Mouse (Mus musculus) stomach, postnatal 0 days (tissue): Measurements from ENCODE around the gene Ptprm. TPM values are rescaled to one million over a fixed set of nuclear protein-coding genes. Genes with fewer than 3 reads are reported as not detected.
A peak's percentile ranks its signal among the peaks of the same experiment; 100 is the strongest.

Experiments used
- ATAC-seq: fragments of 200-750 bp; cut with Nextera tagmentation; 2 replicates; pipeline ENCODE4 v1.8.0; 2017; ENCODE audit not compliant: low FRiP score, low TSS enrichment
- DNase-seq: peaks from one replicate; pipeline ENCODE4 v3.0.0-alpha.2; 2016; ENCODE audit warnings: low spot score
- H3K27ac ChIP-seq: fragments of 300-500 bp; sonication (generic); replicated peaks from 2 replicates; pipeline ENCODE4 v1.5.1; 2014; ENCODE audit warnings: mild to moderate bottlenecking, control low read depth
- H3K27me3 ChIP-seq: fragments of 300-500 bp; sonication (generic); 2 replicates; pipeline ENCODE4 v1.6.1; 2014; ENCODE audit warnings: low read length; ENCODE audit not compliant: control insufficient read depth, insufficient read depth
- H3K36me3 ChIP-seq: fragments of 300-500 bp; sonication (generic); 2 replicates; pipeline ENCODE4 v1.6.1; 2014; ENCODE audit warnings: low read length, mixed read lengths; ENCODE audit not compliant: control insufficient read depth, insufficient read depth
- H3K4me1 ChIP-seq: fragments of 300-500 bp; sonication (generic); replicated peaks from 2 replicates; pipeline ENCODE4 v1.6.1; 2014; ENCODE audit warnings: antibody characterized with exemption; ENCODE audit not compliant: control insufficient read depth, insufficient read depth
- H3K4me2 ChIP-seq: fragments of 300-500 bp; sonication (generic); replicated peaks from 2 replicates; pipeline ENCODE4 v1.6.1; 2014; ENCODE audit warnings: low read depth, mild to moderate bottlenecking, control low read depth, moderate library complexity
- H3K4me3 ChIP-seq: fragments of 300-500 bp; sonication (generic); 2 replicates; pipeline ENCODE4 v1.5.1; 2014; ENCODE audit warnings: low read depth, low read length, control low read depth
- H3K9ac ChIP-seq: fragments of 300-500 bp; sonication (generic); 2 replicates; pipeline ENCODE4 v1.6.1; 2014; ENCODE audit warnings: mild to moderate bottlenecking, low read length, control low read depth, mixed read lengths
- H3K9me3 ChIP-seq: fragments of 300-500 bp; sonication (generic); 2 replicates; pipeline ENCODE4 v1.6.1; 2016; ENCODE audit warnings: low read length; ENCODE audit not compliant: control insufficient read depth
- CTCF ChIP-seq: IDR thresholded peaks from 2 replicates; pipeline ENCODE4 v1.5.1; 2016; ENCODE audit warnings: antibody characterized with exemption, low read depth, mild to moderate bottlenecking, moderate library complexity
- EP300 ChIP-seq: optimal IDR thresholded peaks from 2 replicates; pipeline ENCODE3; 2016; ENCODE audit warnings: antibody characterized with exemption
- WGBS: fragments of 180-500 bp; shearing (Covaris S2); extraction: QIAGEN DNeasy Blood & Tissue Kit; methylation state at CpG from one replicate; pipeline ENCODE4 v1.1.7; 2014; 5-methylcytosine and 5-hydroxymethylcytosine counted together
- polyA plus RNA-seq: library from polyadenylated mRNA; unstranded; fragments of >200 nt; fragmentation: Nextera tagmentation; extraction: Ambion mirVana; gene quantifications from 2 replicates; pipeline ENCODE4 v1.2.1, GENCODE M21; 2015

Ptprm gene
- polyA plus RNA-seq, 1 experiment from 2014 or later: 3.6 TPM

DNA sequence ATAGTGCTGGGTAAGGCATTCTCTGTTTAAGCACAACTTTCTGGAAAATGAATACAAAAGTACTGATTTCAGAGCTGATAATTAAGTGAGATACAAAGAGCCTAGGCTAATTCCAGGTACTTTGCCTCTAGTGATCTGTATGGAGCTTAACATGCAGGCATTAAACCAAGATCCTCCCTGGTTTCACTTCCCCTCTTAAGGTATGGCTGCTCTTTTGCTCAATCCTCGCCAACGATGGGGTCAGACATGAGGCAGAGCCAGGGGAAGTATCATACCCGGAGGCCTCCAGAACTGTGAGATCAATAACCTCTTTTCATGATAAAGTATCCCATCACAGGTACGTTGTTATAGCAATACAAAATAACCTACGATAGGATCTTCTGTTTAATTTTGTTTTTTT, 5.3 kb upstream of the Ptprm start:
- Histone ChIP-seq H3K27me3 (no peaks in the 10 kb centered on the region), H3K36me3 (no peaks in the 10 kb centered on the region), H3K9ac (no peak overlapping the region), H3K4me3 (no peak overlapping the region), H3K27ac (no peak overlapping the region), H3K4me1 (no peaks in the 10 kb centered on the region), H3K4me2 (no peak overlapping the region), H3K9me3 (no peaks in the 10 kb centered on the region)
- no peak for TF ChIP-seq EP300
- TF ChIP-seq CTCF: no peak
- DNase-seq (no peak), ATAC-seq (no peak)
- 83% methylated on average over 5 of the region's 5 CpGs for WGBS

DNA sequence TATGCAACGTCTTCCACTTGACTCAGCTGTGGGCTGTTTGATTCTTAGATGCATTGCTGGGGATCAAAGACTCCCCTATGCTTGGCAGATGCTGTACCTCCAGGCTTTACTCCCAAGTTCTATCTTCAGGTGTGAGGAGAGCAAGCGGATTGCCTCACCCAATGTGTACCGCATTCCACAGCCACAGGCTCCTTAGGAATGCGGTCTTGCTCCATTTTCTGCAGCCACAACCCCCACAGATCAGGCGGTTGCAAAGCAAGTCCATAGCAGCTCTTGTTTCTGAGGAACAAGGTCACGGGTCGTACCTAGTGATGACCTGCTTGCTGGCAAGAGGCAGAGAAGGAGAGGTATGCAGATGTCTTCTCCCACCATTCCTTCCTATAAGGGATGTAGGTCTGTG, 4.3 kb upstream of the Ptprm start:
- Histone ChIP-seq H3K36me3 (no peaks in the 10 kb centered on the region), H3K4me2 (no peak overlapping the region), H3K4me1 (no peaks in the 10 kb centered on the region), H3K9me3 (no peaks in the 10 kb centered on the region), H3K4me3 (no peak overlapping the region), H3K27ac (no peak overlapping the region), H3K27me3 (no peaks in the 10 kb centered on the region), H3K9ac (no peak overlapping the region)
- no peak for ATAC-seq
- TF ChIP-seq CTCF (no peak), EP300 (no peak)
- 60% methylated on average over 7 of the region's 7 CpGs for WGBS
- DNase-seq: no peak

DNA sequence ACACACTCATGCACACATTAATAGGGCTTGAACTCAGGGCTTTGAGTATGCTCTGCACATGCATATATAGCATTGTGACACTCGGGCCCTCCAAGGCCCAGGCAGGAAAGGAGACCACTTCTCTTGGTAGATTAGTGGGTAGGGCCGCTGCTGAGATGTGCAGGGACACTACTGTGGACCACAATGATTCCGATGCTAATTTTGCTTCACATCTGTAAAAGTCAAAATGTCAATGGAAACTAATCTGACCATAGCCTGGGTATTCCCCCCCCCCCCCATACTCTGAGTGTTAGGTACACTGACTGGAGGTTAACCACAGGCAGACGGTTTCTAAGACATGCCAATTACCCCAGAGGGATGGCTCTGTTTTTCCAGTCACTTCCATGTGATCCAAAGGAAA, 2.9 kb upstream of the Ptprm start:
- H3K9ac ChIP-seq: no peak overlapping the region
- H3K27ac ChIP-seq: no peak overlapping the region
- no peaks in the 10 kb centered on the region for H3K27me3 ChIP-seq
- TF ChIP-seq EP300 (no peak), CTCF (no peak)
- H3K4me2 ChIP-seq: no peak overlapping the region
- no peak overlapping the region for H3K4me3 ChIP-seq
- H3K4me1 ChIP-seq: no peaks in the 10 kb centered on the region
- no peaks in the 10 kb centered on the region for H3K36me3 ChIP-seq
- ATAC-seq (no peak), DNase-seq (no peak)
- 80% methylated on average over 4 of the region's 4 CpGs for WGBS
- H3K9me3 ChIP-seq: no peaks in the 10 kb centered on the region

DNA sequence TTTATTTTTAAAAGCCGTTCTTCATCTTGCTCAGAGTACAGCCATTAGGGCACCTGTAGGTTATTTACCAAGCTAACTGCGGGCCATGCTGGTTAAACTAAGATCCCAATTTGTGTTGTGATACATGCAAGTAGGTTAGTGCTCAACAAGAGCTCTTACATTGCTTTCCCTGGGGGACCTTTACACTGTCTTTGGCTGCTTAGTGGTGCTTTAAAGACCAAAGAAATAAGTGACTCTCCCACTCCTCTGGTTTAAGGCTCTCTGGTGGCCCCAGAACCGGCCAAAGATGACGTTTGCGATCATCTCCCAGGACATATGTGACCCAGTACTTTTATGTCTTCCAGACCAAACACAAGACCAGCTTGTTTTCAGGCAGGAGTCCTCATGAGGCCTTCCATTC, 994 bp upstream of the Ptprm start:
- Histone ChIP-seq H3K4me2 (no peak overlapping the region), H3K36me3 (no peaks in the 10 kb centered on the region), H3K4me1 (0 out of 2 replicates have a peak, but pooled peaks cover 3% of the 10 kb centered on the region), H3K4me3 (no peak overlapping the region), H3K9me3 (no peaks in the 10 kb centered on the region), H3K27me3 (no peaks in the 10 kb centered on the region), H3K27ac (no peak overlapping the region), H3K9ac (no peak overlapping the region)
- TF ChIP-seq CTCF (no peak), EP300 (no peak)
- no peak for ATAC-seq
- 45% methylated on average over 5 of the region's 5 CpGs for WGBS
- no peak for DNase-seq

DNA sequence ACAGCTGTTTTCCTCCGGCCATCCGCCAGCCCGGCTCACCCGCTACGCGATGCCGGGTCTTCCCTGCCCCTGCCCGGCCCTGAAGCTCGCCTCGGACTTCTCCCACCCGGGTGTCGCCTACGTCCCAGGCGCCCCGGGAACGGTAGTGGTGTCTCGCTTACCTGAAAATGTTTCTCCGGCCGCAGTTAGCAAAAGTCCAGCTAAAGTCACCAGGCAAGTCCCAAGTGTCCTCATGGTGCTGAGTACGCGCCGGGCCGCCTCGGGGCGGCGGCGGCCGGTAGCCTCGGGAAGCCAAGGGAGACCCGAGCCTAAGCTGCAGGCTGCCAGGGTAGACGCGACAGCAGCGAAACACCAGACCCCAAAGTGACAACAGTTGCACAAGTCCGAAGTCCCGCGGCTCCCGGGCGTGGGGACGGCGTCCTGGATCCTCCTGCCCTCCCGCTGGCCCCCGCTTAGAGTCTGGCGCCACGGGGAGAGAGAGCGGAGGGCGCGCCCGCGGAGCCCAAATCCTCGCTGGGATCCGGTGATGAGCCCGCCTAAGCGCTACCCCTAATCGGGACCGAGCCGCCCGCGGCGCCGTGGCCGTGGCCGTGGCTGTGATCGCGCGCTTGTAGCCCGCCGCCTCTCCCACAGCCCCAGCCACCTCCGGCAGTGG, 334 bp downstream of the Ptprm start:
- Histone ChIP-seq H3K4me2 (peak overlapping the region; percentile 82), H3K36me3 (no peaks in the 10 kb centered on the region), H3K9ac (peak overlapping the region; percentile 79), H3K4me1 (0 out of 2 replicates have a peak, but pooled peaks cover 3% of the 10 kb centered on the region), H3K27ac (peak overlapping the region; percentile 78), H3K4me3 (peak overlapping the region; percentile 69), H3K27me3 (no peaks in the 10 kb centered on the region), H3K9me3 (no peaks in the 10 kb centered on the region)
- no peak for TF ChIP-seq EP300
- WGBS: under 1% methylated on average over 59 of the region's 68 CpGs
- ATAC-seq (peak; percentile 55), DNase-seq (peak; percentile 58)

DNA sequence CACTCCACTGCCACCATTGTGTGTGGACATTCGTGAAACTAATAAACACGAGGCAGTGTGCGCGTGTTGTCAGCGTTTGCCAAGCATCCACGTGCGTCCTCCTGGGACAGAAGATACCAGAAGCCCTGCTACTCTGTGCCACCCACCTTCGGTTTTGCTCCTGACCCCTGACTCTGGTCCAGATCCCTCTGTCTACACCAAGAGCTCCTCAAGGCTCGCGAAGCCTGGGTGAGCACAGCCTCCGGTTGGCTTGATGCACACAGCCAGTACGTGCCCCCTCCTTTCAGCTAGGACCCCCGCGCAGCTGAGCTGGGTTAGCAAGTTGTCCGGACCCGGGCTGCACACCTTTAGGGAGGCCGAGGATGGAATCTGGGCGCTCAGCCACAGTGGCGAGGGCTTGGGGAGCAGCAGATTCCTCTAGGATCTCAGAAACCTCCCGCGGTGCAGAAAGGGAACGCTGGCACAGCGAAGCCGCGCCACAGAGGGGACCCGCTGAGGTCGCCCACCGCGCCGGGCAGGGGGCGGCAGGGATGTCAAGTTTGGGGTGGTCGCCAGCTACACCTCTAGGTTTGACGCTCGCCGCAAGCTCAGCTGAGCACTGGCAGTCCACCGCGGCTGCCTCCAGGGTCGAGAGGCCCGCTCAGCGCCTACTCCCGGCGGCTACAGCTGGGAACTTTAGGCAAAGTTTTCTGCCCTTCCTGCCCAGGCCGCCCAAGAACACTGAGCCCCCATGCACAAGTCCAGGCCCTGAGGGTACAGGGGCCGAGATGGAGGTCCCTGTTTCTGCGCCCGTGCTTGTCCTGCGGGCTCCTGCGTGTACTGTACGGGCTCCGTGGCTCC, 1.1 kb downstream of the Ptprm start:
- Histone ChIP-seq H3K9me3 (no peaks in the 10 kb centered on the region), H3K4me2 (peak overlapping the region; percentile 82), H3K4me1 (0 out of 2 replicates have a peak, but pooled peaks cover 3% of the 10 kb centered on the region), H3K4me3 (peak overlapping the region; percentile 69), H3K27me3 (no peaks in the 10 kb centered on the region), H3K9ac (peak overlapping the region; percentile 79), H3K36me3 (no peaks in the 10 kb centered on the region), H3K27ac (peak overlapping the region; percentile 78)
- 3% methylated on average over 46 of the region's 50 CpGs for WGBS
- TF ChIP-seq CTCF (no peak), EP300 (no peak)
- ATAC-seq (no peak; the same call in 1 of the 2 replicates), DNase-seq (no peak)
